Mouse (Mus musculus): ENCODE results near the gene Tagln3.

Tagln3 gene

DNA sequence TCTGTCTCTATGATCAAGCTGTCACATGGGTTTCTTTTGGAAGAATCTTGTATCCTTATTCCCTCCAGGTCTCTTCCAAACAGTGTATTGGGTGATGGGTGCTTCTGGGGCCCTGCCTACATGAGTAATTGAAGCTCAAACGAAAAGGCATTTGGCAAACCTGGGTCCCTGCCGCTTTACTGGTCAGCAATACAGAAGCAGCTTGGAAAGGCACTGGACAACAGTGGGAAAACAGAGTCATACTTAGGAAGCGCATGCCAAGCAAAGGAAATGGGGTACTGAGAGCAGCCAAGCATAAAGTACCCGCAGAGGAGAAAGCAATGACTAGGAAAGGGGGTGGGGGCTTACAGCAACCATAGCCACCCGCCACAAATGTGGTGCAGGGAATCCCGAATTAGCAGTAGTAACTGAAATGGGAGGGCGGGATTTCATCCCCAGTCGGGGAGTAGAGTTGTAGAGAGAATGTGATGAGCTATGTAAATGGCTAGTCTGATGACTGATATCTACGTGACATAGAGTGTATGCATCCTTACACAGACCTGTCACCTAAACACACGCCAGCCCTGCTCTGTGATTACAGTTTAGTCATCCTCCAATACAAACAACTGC is 4.3 kb downstream of the Tagln3 start:
- no peak for DNase-seq (ENCODE audit: low spot score in 2 of 2)

DNA sequence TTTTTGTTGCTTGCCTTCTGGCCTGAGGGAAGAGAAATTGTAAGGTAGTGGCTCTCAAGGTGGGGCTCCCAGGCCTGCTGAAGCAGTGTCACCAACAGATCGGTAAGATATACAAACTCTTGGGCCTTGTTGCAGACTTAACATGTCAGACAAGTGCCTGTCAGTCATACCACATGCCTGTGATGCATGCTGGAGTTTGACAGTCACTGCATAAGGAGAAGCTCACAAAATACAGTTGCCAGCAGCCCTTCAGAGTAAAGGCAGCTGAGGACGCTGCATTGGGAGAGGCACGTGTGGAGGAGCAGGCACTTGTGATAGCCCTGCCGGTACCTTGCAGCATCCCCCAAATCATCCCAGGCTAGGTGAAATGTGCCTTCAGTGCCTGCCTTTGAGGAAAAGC is 6.1 kb downstream of the Tagln3 start:
- DNase-seq (ENCODE audit: low spot score in 2 of 2) = no peak

DNA sequence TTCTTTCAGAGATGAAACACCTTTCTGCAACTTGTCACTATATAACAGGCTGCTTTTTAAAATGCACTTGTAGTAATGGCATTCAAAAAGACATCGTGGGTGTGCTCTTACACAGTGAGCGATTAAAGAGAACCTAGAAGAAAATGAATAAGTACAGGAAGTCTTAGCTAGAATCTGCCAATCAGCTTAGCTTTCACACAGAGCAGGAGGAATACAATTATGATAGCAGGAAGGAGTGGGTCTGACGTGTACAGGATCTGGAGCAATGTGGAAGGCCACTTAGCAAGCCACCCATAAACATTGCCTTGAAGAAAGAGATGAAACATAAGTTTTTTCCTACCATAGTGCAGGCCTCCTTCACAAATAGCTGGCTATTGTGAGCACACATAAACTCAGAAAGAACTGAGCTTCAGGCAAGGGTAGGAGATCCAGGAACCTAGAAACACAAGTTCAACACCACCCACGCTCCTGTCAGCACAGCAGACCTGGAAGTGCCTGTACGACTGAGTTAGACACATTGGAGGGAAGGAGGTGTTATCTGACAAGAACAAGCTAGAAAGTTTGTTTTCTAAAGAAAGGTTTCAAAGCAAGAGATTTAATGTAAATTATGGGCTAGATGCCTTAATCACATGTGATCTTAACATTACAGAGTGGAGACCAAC is 9.8 kb downstream of the Tagln3 start:
- no peak for DNase-seq (ENCODE audit: low spot score in 2 of 2)

DNA sequence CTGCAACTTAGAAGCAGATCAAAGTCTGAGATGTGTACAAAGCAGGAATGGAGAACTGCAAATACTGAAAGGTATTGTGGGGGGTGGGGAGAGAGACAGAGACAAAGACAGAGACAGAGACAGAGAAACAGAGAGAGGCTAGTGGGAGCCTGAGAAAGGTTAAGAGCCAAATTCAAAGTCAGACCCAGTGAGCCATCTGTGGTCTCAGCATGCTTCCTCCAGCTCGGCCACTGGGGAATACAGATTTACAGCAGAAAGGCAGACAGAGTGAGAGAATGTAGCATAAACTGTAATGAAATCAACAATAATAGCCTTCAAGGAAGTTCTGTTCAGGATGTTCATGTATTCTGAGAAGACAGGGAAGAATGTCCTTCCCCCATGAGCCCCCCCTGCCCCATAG is 10.5 kb downstream of the Tagln3 start:
- no peak for DNase-seq (ENCODE audit: low spot score in 2 of 2)

DNA sequence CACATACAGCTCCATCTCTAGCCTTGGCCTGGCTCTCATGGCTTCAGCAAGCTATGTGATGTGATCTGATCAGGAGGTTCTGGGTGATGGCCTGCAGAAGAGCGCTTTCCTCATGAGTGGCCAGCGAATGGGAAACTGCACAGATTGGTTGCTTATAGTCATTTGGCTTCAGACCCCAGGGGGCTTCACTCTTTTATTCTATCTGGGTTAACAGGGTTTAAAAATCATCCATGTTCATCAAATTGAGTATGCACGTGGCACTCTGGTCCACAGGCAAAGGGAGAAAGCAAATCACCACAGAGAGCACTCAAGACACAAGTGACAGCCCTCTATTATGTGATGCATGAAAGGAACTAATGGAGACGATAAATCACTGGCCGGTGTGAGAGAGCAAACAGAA is 11.1 kb downstream of the Tagln3 start:
- no peak for DNase-seq (ENCODE audit: low spot score in 2 of 2)

DNA sequence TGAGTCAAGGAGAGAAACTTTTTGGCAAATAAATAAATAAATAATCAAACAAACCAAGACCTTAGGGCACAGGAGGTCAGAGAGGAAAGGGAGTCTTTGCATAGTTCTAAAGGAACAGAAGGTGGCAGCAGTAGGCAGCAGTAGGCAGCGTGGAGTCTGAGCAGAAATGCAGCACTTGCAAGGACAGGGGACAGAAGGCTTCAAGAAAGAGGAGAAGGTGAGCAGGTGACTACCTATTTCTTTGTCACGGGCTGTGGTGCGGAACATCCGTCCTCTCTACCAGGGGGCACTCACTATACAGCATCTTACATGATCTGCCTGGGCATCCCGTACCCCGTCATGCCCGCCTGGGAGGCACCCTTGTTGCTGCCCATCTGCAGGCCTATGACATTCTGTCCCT is 13.1 kb downstream of the Tagln3 start:
- no peak for DNase-seq (ENCODE audit: low spot score in 2 of 2)

DNA sequence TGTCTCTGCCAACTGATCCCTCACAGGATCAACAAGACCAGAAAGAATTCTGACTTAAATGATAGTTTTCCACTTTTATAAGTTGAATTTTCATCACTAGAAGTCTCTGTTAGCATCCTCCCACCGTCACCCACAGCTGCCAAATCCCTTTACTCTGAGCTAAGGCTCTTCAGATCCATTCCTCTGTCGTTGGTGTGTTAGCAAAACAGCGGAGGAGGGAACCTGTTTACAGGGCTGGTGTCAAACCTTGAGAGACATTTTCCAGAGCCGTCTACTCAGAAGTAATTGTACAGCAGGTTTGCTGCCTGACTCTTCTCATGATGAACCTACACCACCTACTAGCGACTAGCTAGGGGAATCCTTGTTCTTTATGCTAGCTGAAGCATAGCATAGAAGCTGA is 25.1 kb downstream of the Tagln3 start:
- DNase-seq (ENCODE audit: low spot score in 2 of 2) = no peak

DNA sequence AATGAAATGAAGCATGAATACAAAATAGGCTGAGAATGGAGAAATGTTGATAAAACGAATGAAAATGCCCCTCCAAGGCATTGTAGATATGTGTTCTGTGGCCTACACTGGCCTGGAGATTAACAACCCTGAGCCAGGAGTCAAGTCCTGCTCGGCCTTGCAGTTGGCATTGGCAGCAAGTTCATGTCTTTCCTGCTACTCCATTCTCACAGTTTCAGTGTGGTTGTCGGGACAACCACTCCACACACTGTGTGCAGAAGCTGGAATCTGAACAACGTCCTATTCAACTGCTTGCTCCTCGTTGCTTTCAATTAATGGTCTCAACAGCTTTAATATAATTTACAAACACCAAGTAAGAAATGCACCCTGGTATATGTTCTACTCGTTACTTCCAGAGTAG is 26.4 kb downstream of the Tagln3 start:
- DNase-seq (ENCODE audit: low spot score in 2 of 2) = no peak

DNA sequence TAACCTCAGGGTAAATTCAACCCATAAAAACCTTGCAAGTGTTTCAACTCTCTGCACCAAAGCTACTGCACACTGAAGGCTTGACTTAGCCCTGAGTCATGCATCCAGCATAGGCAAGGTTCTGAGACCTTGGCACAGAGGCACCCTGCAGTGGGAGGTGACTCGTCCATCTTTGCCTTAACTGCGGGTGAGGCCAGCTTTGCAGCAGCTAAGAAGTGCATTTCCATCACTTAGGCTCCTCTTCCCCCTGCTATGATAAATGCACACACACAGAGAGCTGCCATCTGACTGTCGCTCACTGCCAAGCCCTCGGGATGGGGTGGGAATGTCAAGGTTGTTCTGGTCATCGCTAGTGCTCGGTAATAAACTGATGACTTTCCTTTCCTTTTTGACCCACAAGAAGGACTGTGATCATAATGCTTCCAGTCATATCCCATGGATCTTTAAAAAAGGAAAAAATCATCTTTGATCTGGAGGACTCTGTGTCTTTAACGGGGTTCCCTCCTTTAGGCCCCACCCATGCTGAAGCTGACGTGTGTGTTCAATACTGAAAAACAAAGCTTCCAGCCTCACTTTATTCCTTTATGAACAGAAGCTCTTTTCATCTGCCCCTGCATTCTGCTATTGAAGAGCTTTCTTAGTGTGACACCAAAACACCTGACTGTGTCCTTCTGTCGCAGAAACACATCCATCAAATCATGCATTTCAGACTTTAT is 28.8 kb downstream of the Tagln3 start:
- DNase-seq (ENCODE audit: low spot score in 2 of 2) = no peak

DNA sequence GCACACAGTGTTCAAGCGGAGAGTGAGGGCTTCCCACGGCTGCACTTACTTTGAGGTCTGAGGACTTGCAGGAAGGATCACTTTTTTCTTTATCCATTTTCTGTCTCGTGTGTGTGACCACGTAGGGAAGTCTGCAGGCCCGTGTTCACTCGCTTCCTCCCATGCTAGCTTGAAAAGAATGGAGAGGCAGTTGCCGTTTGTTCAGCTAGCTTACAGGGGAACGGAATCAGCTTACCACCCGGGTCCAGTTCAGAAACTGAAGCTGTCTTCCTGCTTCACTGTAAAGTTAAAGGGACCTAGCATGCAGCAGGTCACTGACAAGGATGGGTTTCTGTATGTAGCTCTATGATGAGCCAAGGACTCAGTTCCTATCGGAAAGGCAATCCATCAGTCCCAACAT is 30.9 kb downstream of the Tagln3 start, which contains the start of gene Tmprss7:
Gene Tmprss7, minus strand, starts transcription at position 101 of the 400 bp plus-strand sequence.
- DNase-seq (ENCODE audit: low spot score in 2 of 2) = no peak

DNA sequence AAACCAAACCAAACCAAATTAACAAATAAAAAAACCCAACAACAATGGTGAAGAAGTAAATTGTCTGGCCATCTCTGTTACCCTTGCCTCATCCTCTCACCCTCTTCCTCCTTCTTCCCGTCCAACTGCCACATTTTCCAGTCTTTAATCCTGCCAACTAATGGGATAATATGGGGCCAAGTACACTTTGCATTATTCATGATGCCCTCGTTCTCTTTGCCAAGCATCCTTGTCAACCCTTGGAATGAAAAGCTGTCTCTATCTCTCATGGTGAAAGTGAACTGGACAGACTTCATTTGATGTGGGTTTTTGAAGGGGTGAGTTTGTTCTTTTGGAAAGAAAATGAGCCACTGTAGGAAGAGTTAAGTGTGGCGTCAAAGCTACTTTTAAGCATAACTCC is 31.6 kb downstream of the Tagln3 start:
- no peak for DNase-seq (ENCODE audit: low spot score in 2 of 2)

DNA sequence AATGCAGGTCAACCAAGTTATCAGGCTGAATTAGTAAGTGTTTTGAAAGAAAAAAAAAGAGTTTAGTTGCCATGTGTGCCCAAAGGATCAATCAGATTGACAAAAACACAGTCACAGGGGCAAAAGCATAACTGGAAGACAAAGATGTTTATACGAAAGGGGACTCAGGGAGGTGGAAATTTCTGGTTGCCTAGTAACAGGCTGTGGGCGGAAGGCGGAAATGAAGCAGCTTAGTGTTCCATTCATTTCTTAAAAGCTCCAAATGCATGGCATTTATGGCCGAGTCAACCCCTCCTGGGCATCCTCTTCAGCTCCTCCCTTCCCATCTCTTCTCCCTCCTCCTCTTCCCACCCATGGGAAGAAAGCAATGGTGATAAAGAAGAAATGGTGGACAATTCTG is 34.2 kb downstream of the Tagln3 start:
- DNase-seq (ENCODE audit: low spot score in 2 of 2) = no peak

DNA sequence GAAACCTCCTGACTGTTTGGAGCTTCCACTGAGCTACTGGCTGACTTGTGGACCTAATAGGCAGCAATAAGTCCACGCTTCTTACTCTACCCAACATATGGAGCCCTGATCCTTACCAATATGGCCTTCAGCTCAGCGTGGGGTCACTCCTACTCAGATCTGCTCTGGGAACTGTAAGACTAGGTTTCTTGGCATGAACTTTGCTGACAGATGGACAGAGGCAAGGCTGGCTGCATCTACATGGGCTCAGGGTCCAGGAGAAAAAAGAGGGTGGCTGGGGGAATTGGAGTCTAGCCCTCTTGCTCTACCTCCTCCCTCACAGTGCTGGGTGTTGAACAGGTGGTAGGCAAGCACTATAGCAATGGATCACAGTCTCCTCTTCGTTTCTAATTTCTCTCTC is 37.6 kb downstream of the Tagln3 start:
- no peak for DNase-seq (ENCODE audit: low spot score in 2 of 2)

DNA sequence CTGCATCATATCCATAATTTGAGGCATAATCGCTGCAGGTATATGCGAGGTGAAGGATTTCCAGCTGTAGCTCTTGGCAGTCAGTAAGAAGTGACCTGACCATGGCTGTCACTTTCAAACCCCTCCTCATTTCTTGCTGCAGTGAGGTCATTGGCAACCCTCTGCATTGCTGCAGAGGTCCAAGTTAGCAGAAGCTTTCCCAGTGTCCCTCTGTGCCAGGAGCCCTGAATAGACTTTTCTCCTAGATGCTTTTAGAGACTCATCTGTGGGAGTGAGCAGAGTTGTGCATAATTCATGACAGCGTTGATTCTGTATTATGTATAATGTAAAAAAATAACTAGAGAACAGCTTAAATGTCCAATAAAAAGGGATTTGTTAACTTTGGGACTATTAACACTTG is 39.1 kb downstream of the Tagln3 start:
- no peak for DNase-seq (ENCODE audit: low spot score in 2 of 2)

DNA sequence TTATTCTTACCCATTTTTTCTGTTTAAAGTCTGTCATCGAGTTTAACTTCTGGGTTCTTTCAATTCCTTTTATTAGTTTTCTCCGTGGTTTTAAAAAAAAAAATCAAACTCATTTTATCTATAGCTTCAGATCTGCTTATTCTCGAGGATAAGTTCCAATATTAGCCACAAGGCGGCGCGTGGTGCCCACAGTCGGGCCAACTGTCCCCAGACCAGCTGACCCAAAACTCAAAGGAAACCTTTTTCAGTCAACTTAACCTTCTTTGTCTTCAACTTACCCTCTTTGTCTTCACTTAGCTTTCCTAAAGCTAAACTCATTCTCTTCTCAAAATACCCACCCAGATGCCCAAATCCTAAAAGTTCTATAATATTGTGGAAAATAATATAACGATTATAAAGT is 39.6 kb downstream of the Tagln3 start:
- peak in 1 of 2 experiments; percentile 28 for DNase-seq (ENCODE audit: low spot score in 2 of 2)

DNA sequence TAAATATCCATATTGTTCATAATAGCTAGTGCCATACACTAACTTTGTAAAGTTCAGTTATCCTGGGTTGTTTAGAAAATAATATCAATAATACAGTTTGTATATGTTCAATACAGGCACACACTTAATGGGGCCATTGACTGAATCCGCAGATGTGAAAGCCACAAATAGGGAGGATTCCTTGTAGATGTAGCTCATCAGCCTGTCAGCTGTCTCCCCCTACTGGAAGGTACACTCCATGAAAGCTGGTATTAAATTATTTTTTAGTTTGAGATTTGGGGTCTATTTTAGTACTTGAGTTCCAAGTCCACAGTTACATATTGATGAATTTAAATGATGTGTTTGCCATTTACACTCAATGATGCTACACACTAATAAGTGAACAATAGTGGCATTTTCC is 47.9 kb downstream of the Tagln3 start:
- DNase-seq (ENCODE audit: low spot score in 2 of 2) = peak in 1 of 2 experiments; percentile 7

DNA sequence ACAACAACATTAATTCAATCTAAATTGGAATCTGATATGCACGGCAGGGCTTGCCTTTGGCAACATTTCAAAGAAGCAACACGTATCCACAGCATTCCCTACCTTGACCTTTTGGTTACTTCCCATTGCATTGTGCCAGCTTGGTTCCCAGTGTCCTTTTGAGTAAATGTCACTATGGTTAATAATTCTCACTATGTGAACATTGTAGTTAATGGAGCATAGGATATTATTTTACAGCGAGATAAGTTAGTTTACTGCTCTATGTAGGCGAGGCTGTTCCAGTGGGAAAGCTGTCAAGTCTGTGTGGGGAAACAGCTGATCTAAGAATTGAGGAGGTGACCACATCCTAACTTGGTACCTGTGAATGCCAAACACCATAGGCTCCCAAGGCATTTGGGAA is 54.4 kb downstream of the Tagln3 start:
- DNase-seq (ENCODE audit: low spot score in 2 of 2) = no peak

DNA sequence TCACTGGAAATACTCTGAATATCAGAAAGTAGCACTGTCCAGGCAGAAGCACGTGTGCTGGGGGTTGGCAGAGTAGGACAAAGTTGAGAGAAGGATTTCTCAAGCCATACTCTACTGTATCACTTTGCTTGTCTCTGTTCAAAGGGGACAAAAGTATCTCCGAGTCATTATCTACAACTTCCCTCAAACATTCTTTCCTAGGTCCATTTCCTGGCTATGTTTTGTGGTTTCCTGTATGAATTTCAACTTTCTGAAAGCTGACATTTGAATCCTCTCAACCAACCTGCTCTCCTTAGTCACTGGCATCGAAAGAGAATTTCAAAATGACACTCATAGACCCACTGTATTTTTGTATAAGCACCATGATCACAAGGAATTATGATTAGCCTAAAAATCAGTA is 56.2 kb downstream of the Tagln3 start:
- no peak for DNase-seq (ENCODE audit: low spot score in 2 of 2)

DNA sequence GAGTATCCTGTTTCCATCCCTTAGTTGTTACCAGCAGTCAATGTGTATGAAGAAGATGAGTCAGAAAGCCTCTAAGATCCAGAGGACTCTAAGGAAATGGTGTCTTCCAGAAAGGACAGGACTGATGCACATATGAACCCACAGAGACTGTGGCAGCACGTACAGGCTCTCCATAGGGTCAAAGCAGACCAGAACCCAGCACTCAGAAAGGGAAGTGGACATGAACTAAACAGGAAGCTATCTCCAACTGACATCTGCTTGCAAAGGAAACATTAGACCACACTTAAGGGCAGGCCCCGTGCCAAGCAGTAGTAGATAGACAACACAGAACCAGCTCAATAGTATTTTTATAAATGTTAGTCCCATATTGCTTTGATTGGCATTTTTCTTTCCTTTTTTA is 58.3 kb downstream of the Tagln3 start:
- DNase-seq (ENCODE audit: low spot score in 2 of 2) = no peak

DNA sequence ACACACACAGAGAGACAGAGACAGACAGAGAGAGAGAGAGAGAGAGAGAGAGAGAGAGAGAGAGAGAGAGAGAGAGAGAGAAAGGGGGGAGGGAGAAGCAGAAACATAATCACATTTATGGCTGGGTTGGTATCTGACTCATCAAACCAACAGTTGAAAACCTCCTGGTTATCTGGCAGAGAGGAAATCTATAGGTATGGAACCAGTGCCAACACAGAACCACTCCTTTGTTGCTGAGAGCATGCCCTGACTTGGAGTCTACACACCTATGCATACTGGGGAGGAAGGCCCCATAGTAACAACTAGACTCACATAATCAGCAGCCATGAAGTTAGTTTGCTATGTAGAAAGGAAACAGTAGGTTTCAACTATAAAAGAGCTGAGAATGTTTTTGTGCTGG is 62.0 kb downstream of the Tagln3 start:
- DNase-seq (ENCODE audit: low spot score in 2 of 2) = no peak
